Mouse (Mus musculus) kidney, embryonic 16.5 days (tissue): ENCODE data around the gene Tada3. TPM values are rescaled to one million over a fixed set of nuclear protein-coding genes. Genes with fewer than 3 reads are reported as not detected.

Experiments used
- ATAC-seq: fragments of 200-750 bp; cut with Nextera tagmentation; 2 replicates; pipeline ENCODE4 v1.8.0; 2017; ENCODE audit warnings: moderate TSS enrichment; ENCODE audit not compliant: low FRiP score, low TSS enrichment
- H3K27ac ChIP-seq: fragments of 300-500 bp; sonication (generic); 2 replicates; pipeline ENCODE4 v1.5.1; 2014; ENCODE audit warnings: low read length
- H3K27me3 ChIP-seq: fragments of 300-500 bp; sonication (generic); 2 replicates; pipeline ENCODE4 v1.6.1; 2014; ENCODE audit warnings: low read length, control low read depth, mixed read lengths; ENCODE audit not compliant: insufficient read depth
- H3K36me3 ChIP-seq: fragments of 300-500 bp; sonication (generic); 2 replicates; pipeline ENCODE4 v1.6.1; 2014; ENCODE audit warnings: low read length, control low read depth, mixed read lengths; ENCODE audit not compliant: insufficient read depth
- H3K4me1 ChIP-seq: fragments of 300-500 bp; sonication (generic); 2 replicates; pipeline ENCODE4 v1.6.1; 2014; ENCODE audit warnings: low read length, control low read depth, mixed read lengths; ENCODE audit not compliant: insufficient read depth
- H3K4me2 ChIP-seq: fragments of 300-500 bp; sonication (generic); replicated peaks from 2 replicates; pipeline ENCODE4 v1.6.1; 2014; ENCODE audit warnings: low read depth, low read length
- H3K4me3 ChIP-seq: fragments of 300-500 bp; sonication (generic); 2 replicates; pipeline ENCODE4 v1.5.1; 2014; ENCODE audit warnings: mild to moderate bottlenecking, low read length
- H3K9ac ChIP-seq: fragments of 300-500 bp; sonication (generic); replicated peaks from 2 replicates; pipeline ENCODE4 v1.6.1; 2014; ENCODE audit warnings: low read length
- H3K9me3 ChIP-seq: fragments of 300-500 bp; sonication (generic); 2 replicates; pipeline ENCODE4 v1.6.1; 2016; ENCODE audit warnings: low read length, control low read depth
- WGBS: fragments of 180-500 bp; shearing (Covaris S2); extraction: QIAGEN DNeasy Blood & Tissue Kit; methylation state at CpG from one replicate; pipeline ENCODE4 v1.1.7; 2014; 5-methylcytosine and 5-hydroxymethylcytosine counted together
- polyA plus RNA-seq: library from polyadenylated mRNA; unstranded; fragments of >200 nt; fragmentation: Nextera tagmentation; extraction: Ambion mirVana; gene quantifications from 2 replicates; pipeline ENCODE4 v1.2.1, GENCODE M21; 2015

Tada3 gene
- polyA plus RNA-seq, 1 experiment from 2014 or later: 66.7 TPM

DNA sequence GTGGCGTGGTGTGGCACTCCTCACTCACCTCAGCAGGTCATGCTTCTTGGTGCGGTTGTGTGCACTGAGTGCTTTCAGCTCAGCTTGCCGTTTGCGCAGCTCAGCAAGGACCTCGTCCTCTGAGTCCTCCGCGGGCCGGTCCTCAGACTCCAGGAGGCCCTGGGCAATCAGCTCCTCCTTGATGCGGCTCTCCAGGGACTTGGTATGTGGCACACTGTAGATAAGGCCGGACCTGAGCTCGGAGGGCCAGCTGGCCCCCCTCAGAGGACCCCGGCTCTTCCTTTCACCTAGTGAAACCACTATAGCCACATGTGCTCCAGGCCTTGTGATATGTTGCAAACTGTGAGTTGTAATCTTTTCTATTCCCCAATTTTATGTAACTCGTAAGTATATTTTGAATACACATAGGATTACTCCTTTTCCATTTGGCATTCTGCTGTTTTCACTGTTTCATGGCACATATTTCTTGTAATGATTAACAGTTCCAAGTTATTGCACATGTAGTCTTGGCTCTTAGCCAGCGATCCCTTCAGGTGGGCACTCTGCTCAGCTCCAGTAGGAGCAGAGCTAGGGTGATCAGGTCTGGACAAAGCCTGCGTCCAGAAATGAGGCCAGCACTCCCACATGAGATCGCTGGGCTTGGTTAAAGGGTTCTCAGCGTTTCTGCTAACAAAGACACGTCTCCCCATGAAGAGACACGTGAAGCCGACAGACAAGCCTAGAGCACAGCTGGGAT, 7.3 kb downstream of the Tada3 start:
- Histone ChIP-seq H3K27ac (peak overlapping the region; percentile 73), H3K4me2 (no peak overlapping the region), H3K4me3 (no peak overlapping the region), H3K36me3 (peaks cover 51% of the 10 kb centered on the region), H3K9me3 (no peaks in the 10 kb centered on the region), H3K9ac (no peak overlapping the region), H3K27me3 (no peaks in the 10 kb centered on the region), H3K4me1 (no peaks in the 10 kb centered on the region)
- peak; percentile 74 for ATAC-seq
- WGBS: 80% methylated on average over 20 of the region's 20 CpGs

DNA sequence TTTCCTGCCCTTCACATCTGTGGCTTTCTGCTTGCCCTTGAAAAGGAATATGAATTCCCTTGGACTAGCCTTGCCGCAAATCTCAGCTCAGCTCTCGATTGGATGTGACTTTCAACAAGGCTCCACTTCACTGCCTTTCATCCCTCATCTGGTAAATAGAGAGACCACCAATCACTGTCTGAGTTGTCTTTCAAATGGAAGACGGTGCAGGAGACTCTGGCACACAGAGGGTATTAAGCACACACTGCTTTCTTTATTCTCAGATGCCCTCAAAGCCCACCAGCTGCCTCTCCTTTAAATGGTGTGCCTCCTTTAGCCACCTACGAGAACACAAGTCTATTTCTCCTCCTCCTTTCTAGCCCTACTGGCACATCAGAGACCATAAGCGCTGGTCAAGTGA, 9.1 kb downstream of the Tada3 start:
- H3K9me3 ChIP-seq: no peaks in the 10 kb centered on the region
- no peaks in the 10 kb centered on the region for H3K27me3 ChIP-seq
- no peaks in the 10 kb centered on the region for H3K4me1 ChIP-seq
- no peak overlapping the region for H3K4me3 ChIP-seq
- ATAC-seq: no peak
- H3K36me3 ChIP-seq: peaks cover 34% of the 10 kb centered on the region
- no peak overlapping the region for H3K4me2 ChIP-seq
- 87% methylated on average over 5 of the region's 5 CpGs for WGBS
- H3K27ac ChIP-seq: peak overlapping the region; percentile 63
- no peak overlapping the region for H3K9ac ChIP-seq

DNA sequence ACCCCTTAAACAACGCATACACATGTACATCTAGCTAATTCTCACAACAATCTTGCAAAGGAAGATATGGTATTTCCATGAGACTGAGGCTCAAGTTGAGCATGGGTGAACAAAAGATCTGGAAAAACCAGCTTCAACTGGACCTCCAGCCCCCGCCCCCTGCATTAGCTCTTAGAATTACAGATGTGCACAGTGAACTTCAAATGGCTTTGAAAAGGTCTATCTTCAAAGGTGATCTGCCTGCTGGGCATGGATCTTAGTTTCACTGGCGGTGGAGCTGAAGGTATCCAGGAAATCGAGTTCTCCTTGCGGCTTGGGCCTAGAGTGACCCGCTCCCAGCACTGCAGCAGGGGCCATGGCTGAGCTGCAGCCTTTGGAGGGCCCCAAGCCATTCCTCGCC, 9.6 kb downstream of the Tada3 start:
- Histone ChIP-seq H3K4me2 (no peak overlapping the region), H3K4me3 (no peak overlapping the region), H3K36me3 (peaks cover 31% of the 10 kb centered on the region), H3K27me3 (no peaks in the 10 kb centered on the region), H3K4me1 (no peaks in the 10 kb centered on the region), H3K9ac (no peak overlapping the region), H3K9me3 (no peaks in the 10 kb centered on the region), H3K27ac (peak overlapping the region; percentile 63)
- WGBS: 82% methylated on average over 7 of the region's 7 CpGs
- no peak for ATAC-seq

DNA sequence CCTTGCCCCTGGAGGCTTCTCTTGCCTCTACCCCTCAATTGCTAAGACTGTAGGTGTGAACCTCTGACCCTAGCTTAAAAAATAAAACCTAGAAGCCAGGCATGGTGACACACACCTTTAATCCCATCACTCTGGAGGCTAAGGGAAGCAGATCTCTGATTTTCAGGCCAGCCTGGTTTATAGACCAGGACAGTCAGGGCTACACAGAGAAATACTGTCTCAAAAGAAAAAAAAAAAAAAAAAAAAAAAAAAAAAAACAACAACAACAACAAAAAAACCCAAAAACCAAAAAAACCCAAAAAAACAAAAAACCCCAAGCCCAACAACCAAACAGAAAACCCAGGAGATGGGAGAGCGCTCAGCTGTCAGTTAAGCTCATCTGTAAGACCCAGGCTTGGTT, 10.1 kb downstream of the Tada3 start:
- ATAC-seq: no peak
- no peak overlapping the region for H3K9ac ChIP-seq
- H3K4me1 ChIP-seq: no peaks in the 10 kb centered on the region
- no peak overlapping the region for H3K4me2 ChIP-seq
- no peaks in the 10 kb centered on the region for H3K9me3 ChIP-seq
- peak overlapping the region; percentile 63 for H3K27ac ChIP-seq
- H3K4me3 ChIP-seq: no peak overlapping the region
- no peaks in the 10 kb centered on the region for H3K27me3 ChIP-seq
- H3K36me3 ChIP-seq: peaks cover 31% of the 10 kb centered on the region
- WGBS: 95% methylated on average over 1 of the region's 1 CpGs

DNA sequence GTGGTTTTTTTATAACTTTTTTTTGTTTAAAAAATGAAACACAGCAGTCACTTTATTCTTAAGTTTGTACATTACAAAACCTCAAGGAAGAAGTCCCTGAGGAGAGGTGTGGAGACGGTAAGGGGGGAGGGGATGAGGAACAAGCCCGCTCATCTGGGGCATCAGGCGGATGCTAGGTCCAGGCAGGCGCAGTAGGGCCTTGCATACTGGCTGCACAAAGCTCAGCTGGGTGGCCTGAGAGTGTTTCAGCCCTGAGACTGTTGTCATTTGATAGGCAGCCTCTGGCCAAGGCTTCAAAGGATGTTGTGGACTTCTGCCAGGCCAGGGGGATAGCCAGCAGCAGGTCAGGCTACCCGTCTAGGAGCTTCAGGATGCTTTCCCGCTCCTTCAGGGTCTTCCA, 11.0 kb downstream of the Tada3 start:
- H3K4me2 ChIP-seq: no peak overlapping the region
- H3K27ac ChIP-seq: no peak overlapping the region
- ATAC-seq: no peak
- H3K27me3 ChIP-seq: no peaks in the 10 kb centered on the region
- H3K4me1 ChIP-seq: no peaks in the 10 kb centered on the region
- no peaks in the 10 kb centered on the region for H3K9me3 ChIP-seq
- 86% methylated on average over 6 of the region's 6 CpGs for WGBS
- H3K9ac ChIP-seq: no peak overlapping the region
- H3K36me3 ChIP-seq: peaks cover 23% of the 10 kb centered on the region
- H3K4me3 ChIP-seq: no peak overlapping the region

DNA sequence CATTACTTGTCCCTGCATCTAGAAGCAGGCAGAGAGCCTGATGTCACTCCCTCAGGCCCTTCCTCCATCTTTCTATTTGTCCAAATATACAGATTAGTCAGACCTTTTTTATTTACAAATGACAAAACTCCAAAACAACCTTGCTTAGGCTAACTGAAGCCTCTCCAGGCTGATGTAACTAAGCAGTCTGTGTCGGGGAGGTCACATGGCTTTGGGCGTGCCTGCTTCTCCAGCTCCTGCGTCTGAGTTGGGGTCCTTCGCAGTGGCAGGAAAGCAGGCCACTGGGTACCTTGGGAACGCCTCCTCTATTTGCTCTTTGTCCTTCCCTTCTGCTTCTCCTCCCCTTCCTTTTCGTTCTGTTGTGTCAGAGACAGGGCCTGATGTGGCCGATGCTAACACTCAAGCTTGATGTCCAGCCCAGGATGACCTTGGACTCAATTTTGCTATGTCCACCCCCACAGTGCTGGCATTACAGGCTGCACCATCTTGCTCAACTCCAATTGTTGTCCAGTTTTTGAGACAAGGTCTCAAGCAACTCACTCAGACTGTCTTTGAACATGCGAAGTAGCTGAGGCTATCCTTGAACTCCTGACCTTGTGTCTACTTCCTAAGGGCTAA, 13.1 kb downstream of the Tada3 start:
- no peaks in the 10 kb centered on the region for H3K9me3 ChIP-seq
- no peak overlapping the region for H3K4me2 ChIP-seq
- no peaks in the 10 kb centered on the region for H3K27me3 ChIP-seq
- H3K27ac ChIP-seq: no peak overlapping the region
- ATAC-seq: no peak
- WGBS: 76% methylated on average over 8 of the region's 8 CpGs
- no peaks in the 10 kb centered on the region for H3K4me1 ChIP-seq
- H3K4me3 ChIP-seq: no peak overlapping the region
- no peak overlapping the region for H3K9ac ChIP-seq
- H3K36me3 ChIP-seq: peaks cover 10% of the 10 kb centered on the region

DNA sequence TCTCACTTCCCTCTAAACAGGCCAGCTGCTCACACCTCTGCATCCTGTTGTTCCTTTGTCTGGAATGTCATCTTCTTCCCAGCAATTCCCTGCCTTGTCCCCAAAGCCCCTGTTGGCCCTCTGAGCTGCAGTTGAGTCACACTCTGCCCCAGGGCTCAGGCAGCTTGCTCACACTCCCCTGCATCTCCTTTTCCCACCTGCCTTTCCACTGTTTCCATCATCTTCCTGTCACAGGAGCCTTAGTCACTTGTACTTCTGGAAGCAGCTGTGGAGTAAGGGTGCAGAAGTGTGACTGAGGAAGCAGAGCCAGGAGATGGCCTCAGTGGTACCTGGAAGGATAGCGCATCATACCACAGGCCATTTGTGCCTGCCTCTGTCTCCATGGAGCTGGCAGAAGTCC, 15.4 kb downstream of the Tada3 start:
- WGBS: 94% methylated on average over 1 of the region's 1 CpGs

DNA sequence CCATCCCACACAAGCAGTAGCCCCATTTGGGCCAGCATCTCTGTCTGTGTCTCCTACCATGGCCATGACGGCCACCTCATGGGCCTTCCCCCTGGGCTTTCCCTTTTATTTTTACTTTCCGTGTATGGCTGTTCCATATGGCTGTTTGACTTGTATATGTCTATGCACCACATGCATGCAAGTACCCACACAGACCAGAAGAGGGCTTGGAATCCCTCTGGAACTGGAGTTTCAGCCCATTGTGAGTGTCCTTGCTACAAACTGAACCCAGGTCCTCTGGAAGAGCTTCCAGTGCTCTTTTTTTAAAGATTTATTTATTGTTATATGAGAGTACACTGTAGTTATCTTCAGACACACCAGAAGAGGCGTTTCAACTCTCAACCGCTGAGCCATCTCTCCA, 16.2 kb downstream of the Tada3 start:
- ATAC-seq: no peak
- Histone ChIP-seq H3K4me2 (no peak overlapping the region), H3K27me3 (no peaks in the 10 kb centered on the region), H3K36me3 (no peaks in the 10 kb centered on the region), H3K9ac (no peak overlapping the region), H3K27ac (no peak overlapping the region), H3K9me3 (no peaks in the 10 kb centered on the region), H3K4me3 (no peak overlapping the region), H3K4me1 (no peaks in the 10 kb centered on the region)
- 70% methylated on average over 4 of the region's 4 CpGs for WGBS

More for the DNA sequence above, 15.4 kb downstream of the Tada3 start:
- no peak overlapping the region for H3K27ac ChIP-seq
- H3K27me3 ChIP-seq: no peaks in the 10 kb centered on the region
- no peak for ATAC-seq
- no peaks in the 10 kb centered on the region for H3K9me3 ChIP-seq
- H3K4me1 ChIP-seq: no peaks in the 10 kb centered on the region
- no peak overlapping the region for H3K4me2 ChIP-seq
- no peaks in the 10 kb centered on the region for H3K36me3 ChIP-seq
- H3K4me3 ChIP-seq: no peak overlapping the region
- H3K9ac ChIP-seq: no peak overlapping the region

DNA sequence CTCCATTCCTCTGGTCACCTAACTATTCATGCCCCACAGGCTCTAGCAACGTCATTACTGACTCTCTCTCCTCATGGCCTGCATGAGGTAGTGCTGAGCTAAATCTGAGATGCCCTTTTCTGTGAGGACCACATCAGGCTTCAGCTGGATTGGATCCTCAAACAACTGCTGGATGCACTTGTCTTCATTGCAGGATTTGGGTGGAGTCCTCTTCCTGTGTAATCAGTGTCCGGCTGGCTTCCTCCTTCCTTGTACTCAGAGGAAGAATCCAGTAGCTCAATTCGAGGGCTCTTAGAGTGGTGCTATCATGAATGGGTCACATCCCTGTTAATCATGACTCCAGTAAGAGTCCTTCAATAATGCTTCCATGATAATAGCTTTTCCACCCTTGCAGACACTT, 24.0 kb downstream of the Tada3 start:
- no peak overlapping the region for H3K4me2 ChIP-seq
- H3K4me1 ChIP-seq: 0 out of 2 replicates have a peak, but pooled peaks cover 2% of the 10 kb centered on the region
- no peak overlapping the region for H3K4me3 ChIP-seq
- WGBS: 63% methylated on average over 3 of the region's 3 CpGs
- no peaks in the 10 kb centered on the region for H3K9me3 ChIP-seq
- H3K27me3 ChIP-seq: no peaks in the 10 kb centered on the region
- no peaks in the 10 kb centered on the region for H3K36me3 ChIP-seq
- H3K9ac ChIP-seq: no peak overlapping the region
- no peak overlapping the region for H3K27ac ChIP-seq
- ATAC-seq: no peak

DNA sequence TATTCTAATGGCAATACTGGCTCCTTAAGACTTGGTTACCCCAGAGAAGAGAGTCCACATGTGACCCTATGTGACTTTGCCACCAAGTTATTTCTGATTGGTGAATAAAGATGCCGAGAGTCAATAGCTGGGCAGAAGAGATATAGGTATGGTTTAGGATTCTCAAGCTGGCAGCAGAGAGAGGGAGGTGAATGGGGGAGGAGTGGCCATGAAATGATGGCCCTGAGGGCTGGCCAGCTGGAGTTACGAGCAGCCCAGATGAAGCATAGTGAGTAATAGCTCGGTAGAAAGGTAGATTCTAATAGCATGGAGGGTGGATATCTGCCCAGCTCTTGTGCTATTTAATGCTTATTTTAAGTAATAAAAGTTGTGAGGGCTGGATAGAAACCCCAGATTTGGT, 24.9 kb downstream of the Tada3 start:
- Histone ChIP-seq H3K4me1 (0 out of 2 replicates have a peak, but pooled peaks cover 2% of the 10 kb centered on the region), H3K9ac (no peak overlapping the region), H3K27ac (no peak overlapping the region), H3K4me3 (no peak overlapping the region), H3K36me3 (no peaks in the 10 kb centered on the region), H3K9me3 (no peaks in the 10 kb centered on the region), H3K4me2 (no peak overlapping the region), H3K27me3 (no peaks in the 10 kb centered on the region)
- WGBS: 71% methylated on average over 3 of the region's 3 CpGs
- ATAC-seq: no peak
